Mouse (Mus musculus): ENCODE measurements around the gene Spz1. TPM values are rescaled to one million over a fixed set of nuclear protein-coding genes. Genes with fewer than 3 reads are reported as not detected.
"Not testable (repeated sequence)": the region's sequence is repeated elsewhere in the genome, so short reads cannot be mapped to it uniquely, and the experiment has no call there.

Gene Spz1
- total RNA-seq (2018; cell fraction: chromatin; rRNA removed) = not detected
- total RNA-seq (2018; cell fraction: cytosol; rRNA removed) = not detected
- not detected for total RNA-seq (2018; cell fraction: nucleus; rRNA removed)
- not detected in 3 replicates for polyA plus RNA-seq (2018)

- Histone ChIP-seq H3K27ac (no peak within 1 kb of the TSS), H3K36me3 (ENCODE audit: inconsistent target) (no peaks in the 10 kb centered on the region), H3K4me3 (ENCODE audit: inconsistent target) (no peak within 1 kb of the TSS), H3K79me2 (ENCODE audit: inconsistent target) (no peaks in the 10 kb centered on the region)
These were observed at the start of gene Spz1 for GRCm38 (mm10) chr13:92576072-92576471. Gene Spz1, minus strand, starts transcription at chr13:92576172.

- no peaks in the 10 kb centered on the region for H3K79me2 ChIP-seq (ENCODE audit: inconsistent target)
- H3K36me3 ChIP-seq (ENCODE audit: inconsistent target) = no peaks in the 10 kb centered on the region
- no peak overlapping the region for H3K27ac ChIP-seq
- 98% methylated on average over 8 of the region's 8 CpGs for WGBS (ENCODE audit: missing documents)
- no peak overlapping the region for H3K4me3 ChIP-seq (ENCODE audit: inconsistent target)
These were observed 40.5 kb upstream of the Spz1 start for GRCm38 (mm10) chr13:92616459-92616858.

- H3K79me2 ChIP-seq (ENCODE audit: inconsistent target) = no peaks in the 10 kb centered on the region
- H3K36me3 ChIP-seq (ENCODE audit: inconsistent target) = no peaks in the 10 kb centered on the region
- no peak overlapping the region for H3K4me3 ChIP-seq (ENCODE audit: inconsistent target)
- H3K27ac ChIP-seq = no peak overlapping the region
- 90% methylated on average over 5 of the region's 5 CpGs for WGBS (ENCODE audit: missing documents)
These were observed 39.2 kb upstream of the Spz1 start for GRCm38 (mm10) chr13:92615201-92615600.

GRCm38 (mm10) chr13:92613094-92613493 lies 37.1 kb upstream of the Spz1 start:
- no peak overlapping the region for H3K4me3 ChIP-seq (ENCODE audit: inconsistent target)

GRCm38 (mm10) chr13:92611917-92612316 lies 35.9 kb upstream of the Spz1 start:
- 36% methylated on average over 7 of the region's 7 CpGs for WGBS (ENCODE audit: missing documents)
- no peak overlapping the region for H3K27ac ChIP-seq

More at GRCm38 (mm10) chr13:92613094-92613493, 37.1 kb upstream of the Spz1 start:
- no peaks in the 10 kb centered on the region for H3K36me3 ChIP-seq (ENCODE audit: inconsistent target)
- no peak overlapping the region for H3K27ac ChIP-seq
- WGBS (ENCODE audit: missing documents) = 88% methylated on average over 4 of the region's 5 CpGs
- H3K79me2 ChIP-seq (ENCODE audit: inconsistent target) = no peaks in the 10 kb centered on the region

GRCm38 (mm10) chr13:92611254-92611784 lies 35.3 kb upstream of the Spz1 start:
- Histone ChIP-seq H3K36me3 (ENCODE audit: inconsistent target) (no peaks in the 10 kb centered on the region), H3K27ac (no peak overlapping the region), H3K4me3 (ENCODE audit: inconsistent target) (peak overlapping the region; percentile 80), H3K79me2 (ENCODE audit: inconsistent target) (no peaks in the 10 kb centered on the region)
- under 1% methylated on average over 42 of the region's 43 CpGs for WGBS (ENCODE audit: missing documents)

More at GRCm38 (mm10) chr13:92611917-92612316, 35.9 kb upstream of the Spz1 start:
- no peaks in the 10 kb centered on the region for H3K79me2 ChIP-seq (ENCODE audit: inconsistent target)
- H3K4me3 ChIP-seq (ENCODE audit: inconsistent target) = peak overlapping the region; percentile 80
- no peaks in the 10 kb centered on the region for H3K36me3 ChIP-seq (ENCODE audit: inconsistent target)

- peak within 1 kb of the TSS; percentile 77 for H3K27ac ChIP-seq
- H3K4me3 ChIP-seq (ENCODE audit: inconsistent target) = peak within 1 kb of the TSS; percentile 80
- WGBS (ENCODE audit: missing documents) = 2% methylated on average over 52 of the region's 55 CpGs
- no peaks in the 10 kb centered on the region for H3K79me2 ChIP-seq (ENCODE audit: inconsistent target)
- H3K36me3 ChIP-seq (ENCODE audit: inconsistent target) = no peaks in the 10 kb centered on the region
These were observed 34.6 kb upstream of the Spz1 start, which contains the start of gene Serinc5 for GRCm38 (mm10) chr13:92610311-92611221. Gene Serinc5, plus strand, starts transcription at chr13:92611091.

GRCm38 (mm10) chr13:92609486-92610310 lies 33.7 kb upstream of the Spz1 start:
- Histone ChIP-seq H3K79me2 (ENCODE audit: inconsistent target) (no peaks in the 10 kb centered on the region), H3K36me3 (ENCODE audit: inconsistent target) (no peaks in the 10 kb centered on the region), H3K4me3 (ENCODE audit: inconsistent target) (peak overlapping the region; percentile 80), H3K27ac (peak overlapping the region; percentile 77)
- 10% methylated on average over 13 of the region's 13 CpGs for WGBS (ENCODE audit: missing documents)

GRCm38 (mm10) chr13:92605306-92605705 lies 29.3 kb upstream of the Spz1 start:
- not testable (repeated sequence) for H3K4me3 ChIP-seq (ENCODE audit: inconsistent target); H3K79me2 ChIP-seq (ENCODE audit: inconsistent target); H3K36me3 ChIP-seq (ENCODE audit: inconsistent target); H3K27ac ChIP-seq
- 95% methylated on average over 4 of the region's 4 CpGs for WGBS (ENCODE audit: missing documents)

- H3K4me3 ChIP-seq (ENCODE audit: inconsistent target) = no peak overlapping the region
- no peaks in the 10 kb centered on the region for H3K36me3 ChIP-seq (ENCODE audit: inconsistent target)
- 80% methylated on average over 3 of the region's 3 CpGs for WGBS (ENCODE audit: missing documents)
- no peaks in the 10 kb centered on the region for H3K79me2 ChIP-seq (ENCODE audit: inconsistent target)
- H3K27ac ChIP-seq = no peak overlapping the region
These were observed 19.5 kb upstream of the Spz1 start for GRCm38 (mm10) chr13:92595424-92595823.

- Histone ChIP-seq H3K4me3 (ENCODE audit: inconsistent target) (no peak overlapping the region), H3K79me2 (ENCODE audit: inconsistent target) (no peaks in the 10 kb centered on the region), H3K27ac (no peak overlapping the region), H3K36me3 (ENCODE audit: inconsistent target) (no peaks in the 10 kb centered on the region)
- 96% methylated on average over 3 of the region's 3 CpGs for WGBS (ENCODE audit: missing documents)
These were observed 18.9 kb upstream of the Spz1 start for GRCm38 (mm10) chr13:92594907-92595306.

- WGBS (ENCODE audit: missing documents) = 92% methylated on average over 6 of the region's 6 CpGs
- Histone ChIP-seq H3K27ac (no peak overlapping the region), H3K79me2 (ENCODE audit: inconsistent target) (no peaks in the 10 kb centered on the region), H3K4me3 (ENCODE audit: inconsistent target) (no peak overlapping the region), H3K36me3 (ENCODE audit: inconsistent target) (no peaks in the 10 kb centered on the region)
These were observed 18.5 kb upstream of the Spz1 start for GRCm38 (mm10) chr13:92594481-92594880.

GRCm38 (mm10) chr13:92593731-92594396 lies 17.9 kb upstream of the Spz1 start:
- 60% methylated on average over 3 of the region's 3 CpGs for WGBS (ENCODE audit: missing documents)
- Histone ChIP-seq H3K79me2 (ENCODE audit: inconsistent target) (no peaks in the 10 kb centered on the region), H3K27ac (no peak overlapping the region), H3K36me3 (ENCODE audit: inconsistent target) (no peaks in the 10 kb centered on the region), H3K4me3 (ENCODE audit: inconsistent target) (no peak overlapping the region)
